Mouse (Mus musculus): ENCODE data around the gene Cadps. TPM values are rescaled to one million over a fixed set of nuclear protein-coding genes. Genes with fewer than 3 reads are reported as not detected.

Gene Cadps
- not detected for total RNA-seq (2023)

GRCm38 (mm10) chr14:12822491-12823219, at the start of gene Cadps:
Cadps (minus strand) TSS chr14:12823079.

GRCm38 (mm10) chr14:12348089-12348488, 474.8 kb downstream of the Cadps start, which contains the start of gene Fezf2:
Fezf2 (minus strand) TSS chr14:12348189.

All from monocyte, adult 59 days (primary cell).